Comparison of ENCODE assay signal across 8 mouse cellular contexts in genomic region chr9:50530890-50531289, GRCm38 (mm10). TPM values are rescaled to one million over a fixed set of nuclear protein-coding genes. Genes with fewer than 3 reads are reported as not detected.
DNase-seq lines count a peak whose midpoint lies in the region; ATAC-seq and TF ChIP-seq lines count a peak whose summit lies in the region.
"Had no signal": no experiment of that assay in that cellular context is flagged by ENCODE, and none has a peak within 500 bp of the region (broad histone marks: within the 10 kb centered on the region; RNA-seq: fewer than 3 reads in every experiment).

No protein-coding gene starts in this region.

- TF ChIP-seq POLR2A in CH12.LX (IDR thresholded peaks at IDR 0.05; ENCODE audit: low read depth, low read length): no peak

- peak; percentile 86 for TF ChIP-seq RAD21 in CH12.LX (IDR thresholded peaks at IDR 0.05; ENCODE audit: low read depth, low read length)

- no peak overlapping the region for H3K4me2 ChIP-seq in kidney, embryonic 15.5 days
- no peak overlapping the region for H3K4me2 ChIP-seq in CH12.LX (ENCODE audit: insufficient read depth, low read depth, poor library complexity, severe bottlenecking)
- H3K4me2 ChIP-seq in forebrain, embryonic 16.5 days (ENCODE audit: low read length): no peak overlapping the region

- no peak for ATAC-seq in kidney, embryonic 15.5 days (replicated peaks; ENCODE audit: low FRiP score)
- no peak for ATAC-seq in forebrain, embryonic 16.5 days

- DNase-seq in kidney, adult 8-10 months: peak; percentile 38 to 42
- DNase-seq in CH12.LX (ENCODE audit: extremely low read depth) (no peak), MN1 (ENCODE audit: low spot score) (peak; percentile 51)
- peak; percentile 25 to 60 for DNase-seq in kidney, postnatal 36 days
- no peak for DNase-seq in spleen, postnatal 10 days (ENCODE audit: low spot score in 2 of 2)

- 36% methylated on average over 2 of the region's 2 CpGs for WGBS in kidney, embryonic 15.5 days
- 25% methylated on average over 2 of the region's 2 CpGs for WGBS in forebrain, embryonic 16.5 days

- no peaks in the 10 kb centered on the region for H3K27me3 ChIP-seq in kidney, embryonic 15.5 days
- H3K27me3 ChIP-seq in CH12.LX (replicated peaks): no peaks in the 10 kb centered on the region
- H3K27me3 ChIP-seq in forebrain, embryonic 16.5 days (replicated peaks; ENCODE audit: control insufficient read depth, insufficient read depth, low read length): no peaks in the 10 kb centered on the region

- TF ChIP-seq EP300 in CH12.LX (IDR thresholded peaks at IDR 0.05; ENCODE audit: low read length): no peak

- in situ Hi-C loops in CH12.LX (cut with MboI; ENCODE audit: low pct_ligation_motif_present, low pct_unique_long_range_greater_than_20kb, low sequenced_read_pairs): loop anchor here (25.0 kb wide), 1 partner anchor 994 kb away; no protein-coding TSS in a partner anchor

- H3K4me3 ChIP-seq in kidney, embryonic 15.5 days (replicated peaks): no peak overlapping the region
- no peak overlapping the region for H3K4me3 ChIP-seq in CH12.LX (replicated peaks in 1 of 3; ENCODE audit: low read depth in 2 of 3, low read length in 2 of 3, poor library complexity in 1 of 3)
- H3K4me3 ChIP-seq in forebrain, embryonic 16.5 days (replicated peaks; ENCODE audit: low read length): no peak overlapping the region

- H3K9ac ChIP-seq in kidney, embryonic 15.5 days: no peak overlapping the region
- H3K9ac ChIP-seq in CH12.LX (ENCODE audit: insufficient read depth, low read depth): no peak overlapping the region
- no peak overlapping the region for H3K9ac ChIP-seq in forebrain, embryonic 16.5 days (replicated peaks; ENCODE audit: low read depth, low read length)

- H3K36me3 ChIP-seq in kidney, embryonic 15.5 days: no peaks in the 10 kb centered on the region
- H3K36me3 ChIP-seq in CH12.LX (replicated peaks in 1 of 2; ENCODE audit: control insufficient read depth in 1 of 2, insufficient read depth in 1 of 2, low read length in 1 of 2): peaks cover 3 to 8% of the 10 kb centered on the region in 2 experiments
- no peaks in the 10 kb centered on the region for H3K36me3 ChIP-seq in forebrain, embryonic 16.5 days (ENCODE audit: control insufficient read depth, insufficient read depth)

- H3K27ac ChIP-seq in kidney, embryonic 15.5 days: no peak overlapping the region
- H3K27ac ChIP-seq in CH12.LX (ENCODE audit: insufficient read depth, low read depth): no peak overlapping the region
- H3K27ac ChIP-seq in forebrain, embryonic 16.5 days (ENCODE audit: low read length): no peak overlapping the region

- dilution Hi-C loops in CH12.LX (cut with MboI; ENCODE audit: extremely low pct_ligation_motif_present, extremely low pct_unique_long_range_greater_than_20kb, low sequenced_read_pairs): no loop called here

- peaks cover 12% of the 10 kb centered on the region for H3K4me1 ChIP-seq in kidney, embryonic 15.5 days
- H3K4me1 ChIP-seq in CH12.LX (ENCODE audit: control insufficient read depth in 1 of 2, insufficient read depth in 2 of 2): peaks cover 13 to 54% of the 10 kb centered on the region in 2 experiments
- peaks cover 6% of the 10 kb centered on the region for H3K4me1 ChIP-seq in forebrain, embryonic 16.5 days (replicated peaks; ENCODE audit: control insufficient read depth, insufficient read depth, low read length)

- H3K9me3 ChIP-seq in kidney, embryonic 15.5 days (replicated peaks): no peaks in the 10 kb centered on the region
- H3K9me3 ChIP-seq in CH12.LX (replicated peaks; ENCODE audit: low read length): no peaks in the 10 kb centered on the region
- no peaks in the 10 kb centered on the region for H3K9me3 ChIP-seq in forebrain, embryonic 16.5 days (ENCODE audit: control insufficient read depth, low read length)

- H3K79me2 ChIP-seq in CH12.LX (replicated peaks; ENCODE audit: control insufficient read depth, extremely low read depth, insufficient read depth, poor library complexity, severe bottlenecking): no peaks in the 10 kb centered on the region

- TF ChIP-seq CTCF in CH12.LX (conservative IDR thresholded peaks at IDR 0.05 in 1 of 2, IDR thresholded peaks at IDR 0.05 in 1 of 2; ENCODE audit: low read depth in 2 of 2, low read length in 2 of 2): peak in 1 of 2 experiments; percentile 84; a peak in 2 of 4 replicates

TF ChIP-seq in CH12.LX, 34 proteins besides CTCF, POLR2A, EP300 and RAD21:
- TF ChIP-seq SMC3 (IDR thresholded peaks at IDR 0.05; ENCODE audit: low read depth, low read length): peak; percentile 80
- peak; percentile 55 for TF ChIP-seq ZC3H11A (IDR thresholded peaks at IDR 0.05; ENCODE audit: low read depth, low read length)
- TF ChIP-seq CHD2 (IDR thresholded peaks at IDR 0.05; ENCODE audit: low read length): no peak
- no peak for TF ChIP-seq MAZ (IDR thresholded peaks at IDR 0.05; ENCODE audit: low read depth, low read length)

RNA-seq across cellular contexts. Expression of gene Pts, which starts 2.4 kb away (rescaled TPM):
- polyA plus RNA-seq in kidney, embryonic 15.5 days (2015; fragmentation: Nextera tagmentation; extraction: Ambion mirVana): 88.2 and 94.1 TPM in 2 replicates
- total RNA-seq in CH12.LX (2012; rRNA removed) (35.3 and 37.9 TPM in 2 replicates), CH12.LX (2014; rRNA removed) (89.4 and 91.8 TPM in 2 replicates)
- 35.4 and 37.7 TPM in 2 replicates for polyA plus RNA-seq in CH12.LX (2012; ENCODE audit: insufficient read length, low read depth)
- 86.8 and 94.1 TPM in 2 replicates for polyA plus RNA-seq in forebrain, embryonic 16.5 days (2015; fragmentation: Nextera tagmentation; extraction: Ambion mirVana)

RNA-seq across cellular contexts. Expression of gene Il18, which starts 23.7 kb away (rescaled TPM):
- 1.7 and 3.0 TPM in 2 replicates for polyA plus RNA-seq in kidney, embryonic 15.5 days (2015; fragmentation: Nextera tagmentation; extraction: Ambion mirVana)
- total RNA-seq in CH12.LX (2012; rRNA removed) (0.59 and 0.63 TPM in 2 replicates), CH12.LX (2014; rRNA removed) (0.70 and 0.98 TPM in 2 replicates)
- 0.56 TPM in 1 of 2 replicates, not detected in the other for polyA plus RNA-seq in CH12.LX (2012; ENCODE audit: insufficient read length, low read depth)
- 15.8 and 16.5 TPM in 2 replicates for polyA plus RNA-seq in forebrain, embryonic 16.5 days (2015; fragmentation: Nextera tagmentation; extraction: Ambion mirVana)

RNA-seq across cellular contexts. Expression of gene Bco2, which starts 24.1 kb away (rescaled TPM):
- 0.08 and 0.12 TPM in 2 replicates for polyA plus RNA-seq in kidney, embryonic 15.5 days (2015; fragmentation: Nextera tagmentation; extraction: Ambion mirVana)
- total RNA-seq in CH12.LX (2012; rRNA removed) (1.2 and 1.3 TPM in 2 replicates), CH12.LX (2014; rRNA removed) (0.68 and 0.73 TPM in 2 replicates)
- 0.53 and 0.93 TPM in 2 replicates for polyA plus RNA-seq in CH12.LX (2012; ENCODE audit: insufficient read length, low read depth)
- 0.52 and 0.61 TPM in 2 replicates for polyA plus RNA-seq in forebrain, embryonic 16.5 days (2015; fragmentation: Nextera tagmentation; extraction: Ambion mirVana)

RNA-seq across cellular contexts. Expression of gene Tex12, which starts 30.2 kb away (rescaled TPM):
- 0.18 TPM in 1 of 2 replicates, not detected in the other for polyA plus RNA-seq in kidney, embryonic 15.5 days (2015; fragmentation: Nextera tagmentation; extraction: Ambion mirVana)
- total RNA-seq in CH12.LX (2012; rRNA removed): not detected in 2 replicates
- not detected in 2 replicates for total RNA-seq in CH12.LX (2014; rRNA removed)
- not detected in 2 replicates for polyA plus RNA-seq in CH12.LX (2012; ENCODE audit: insufficient read length, low read depth)
- polyA plus RNA-seq in forebrain, embryonic 16.5 days (2015; fragmentation: Nextera tagmentation; extraction: Ambion mirVana): not detected in 2 replicates
- total RNA-seq: layer of hippocampus, postnatal 36 days had no signal

RNA-seq across cellular contexts. Expression of gene Plet1, which starts 36.6 kb away (rescaled TPM):
- polyA plus RNA-seq in kidney, embryonic 15.5 days (2015; fragmentation: Nextera tagmentation; extraction: Ambion mirVana): 24.8 TPM in 2 replicates
- total RNA-seq in CH12.LX (2012; rRNA removed) (0.08 TPM in 1 of 2 replicates, not detected in the other), CH12.LX (2014; rRNA removed) (not detected in 2 replicates)
- polyA plus RNA-seq in CH12.LX (2012; ENCODE audit: insufficient read length, low read depth): 0.19 TPM in 1 of 2 replicates, not detected in the other
- polyA plus RNA-seq in forebrain, embryonic 16.5 days (2015; fragmentation: Nextera tagmentation; extraction: Ambion mirVana): 0.22 and 0.44 TPM in 2 replicates
- total RNA-seq: layer of hippocampus, postnatal 36 days had no signal

Comparison
In these comparisons a context has a peak if more than half of its experiments do, and no peak if none do; other contexts are left out.
1. DNase-seq: peak in kidney, adult 8-10 months (2 of 2), MN1 (single experiment) and kidney, postnatal 36 days (2 of 2); none in CH12.LX (single experiment) and spleen, postnatal 10 days (0 of 2).